Mouse (Mus musculus) left cerebral cortex, postnatal 14 days (tissue): ENCODE measurements around the gene Gm10134. TPM values are rescaled to one million over a fixed set of nuclear protein-coding genes. Genes with fewer than 3 reads are reported as not detected.

Source experiments
- DNase-seq, 2 experiments: peaks; one replicate each; pipeline ENCODE4 v3.0.0; 2021 to 2022; ENCODE audit warnings: low spot score in 2 of 2, mixed read lengths in 1 of 2
- intact Hi-C: fragments of 180-260 bp; cut with DNase I; formaldehyde crosslinking; loops from one replicate; pipeline ENCODE4 v1.15.1; 2025
- total RNA-seq, 2 experiments: library from RNA; stranded (reverse); gene quantifications; 2 replicates each; pipeline ENCODE4 v1.2.3; 2021

Gene Gm10134
- total RNA-seq, 2 experiments from 2014 or later, result 1.1 to 1.5 TPM

GRCm38 (mm10) chr2:28527436-28528353 is 21.8 kb downstream of the Gm10134 start:
- intact Hi-C loops, result no loop called here
- DNase-seq, result no peak

- no peak for DNase-seq
- intact Hi-C loops, result no loop called here
Measured at GRCm38 (mm10) chr2:28528354-28528730, 22.4 kb downstream of the Gm10134 start.

- no peak for DNase-seq
- intact Hi-C loops, result no loop called here
Measured at GRCm38 (mm10) chr2:28529856-28530255, 24.0 kb downstream of the Gm10134 start.

- intact Hi-C loops, result no loop called here
- DNase-seq, result no peak
Measured at GRCm38 (mm10) chr2:28530311-28530710, 24.4 kb downstream of the Gm10134 start.

- intact Hi-C loops, result no loop called here
- peak; percentile 84 to 94 for DNase-seq
Measured at GRCm38 (mm10) chr2:28532938-28533771, 27.3 kb downstream of the Gm10134 start.

- intact Hi-C loops, result no loop called here
- no peak for DNase-seq
Measured at GRCm38 (mm10) chr2:28533901-28534435, 28.1 kb downstream of the Gm10134 start.

- no peak for DNase-seq
- intact Hi-C loops, result no loop called here
Measured at GRCm38 (mm10) chr2:28534436-28535262, 28.8 kb downstream of the Gm10134 start.

- no peak for DNase-seq
- intact Hi-C loops, result no loop called here
Measured at GRCm38 (mm10) chr2:28535263-28535540, 29.3 kb downstream of the Gm10134 start.

- intact Hi-C loops, result no loop called here
- peak; percentile 66 to 71 for DNase-seq
Measured at GRCm38 (mm10) chr2:28535650-28536049, 29.8 kb downstream of the Gm10134 start.

- intact Hi-C loops, result no loop called here
- no peak for DNase-seq
Measured at GRCm38 (mm10) chr2:28536166-28536565, 30.3 kb downstream of the Gm10134 start.

GRCm38 (mm10) chr2:28536766-28537633 is 31.1 kb downstream of the Gm10134 start:
- DNase-seq, result no peak
- intact Hi-C loops, result no loop called here

- DNase-seq, result no peak
- intact Hi-C loops, result no loop called here
Measured at GRCm38 (mm10) chr2:28537634-28537920, 31.7 kb downstream of the Gm10134 start.

GRCm38 (mm10) chr2:28537995-28538816 is 32.3 kb downstream of the Gm10134 start:
- no peak for DNase-seq
- intact Hi-C loops, result no loop called here

GRCm38 (mm10) chr2:28538817-28539128 is 32.9 kb downstream of the Gm10134 start:
- intact Hi-C loops, result no loop called here
- DNase-seq, result no peak

GRCm38 (mm10) chr2:28539206-28539605 is 33.3 kb downstream of the Gm10134 start:
- intact Hi-C loops, result no loop called here
- DNase-seq, result peak; percentile 66 to 92

- intact Hi-C loops, result no loop called here
- no peak for DNase-seq
Measured at GRCm38 (mm10) chr2:28539949-28540348, 34.1 kb downstream of the Gm10134 start.

GRCm38 (mm10) chr2:28540587-28541227 is 34.8 kb downstream of the Gm10134 start:
- DNase-seq, result no peak
- intact Hi-C loops, result no loop called here

- intact Hi-C loops, result no loop called here
- peak in 1 of 2 experiments; percentile 60 for DNase-seq
Measured at GRCm38 (mm10) chr2:28543894-28544293, 38.0 kb downstream of the Gm10134 start.
